Mouse (Mus musculus) 416B (cell line): ENCODE data around the gene St6galnac6.

Experiments
- DNase-seq: peaks from one replicate; pipeline ENCODE4 v3.0.0; 2011; ENCODE audit warnings: low read depth

The St6galnac6 gene

GRCm38 (mm10) chr2:32617601-32618000, 18.1 kb downstream of the St6galnac6 start:
- DNase-seq: peak; percentile 28

- DNase-seq: no peak
Observed at GRCm38 (mm10) chr2:32618051-32618450, 18.5 kb downstream of the St6galnac6 start.

- DNase-seq: peak; percentile 52
Observed at GRCm38 (mm10) chr2:32620682-32621516, 21.4 kb downstream of the St6galnac6 start.

GRCm38 (mm10) chr2:32621517-32621859, 22.0 kb downstream of the St6galnac6 start, which contains the start of gene Ak1:
Gene Ak1 (plus strand): TSS chr2:32621758.
- no peak for DNase-seq

DNA sequence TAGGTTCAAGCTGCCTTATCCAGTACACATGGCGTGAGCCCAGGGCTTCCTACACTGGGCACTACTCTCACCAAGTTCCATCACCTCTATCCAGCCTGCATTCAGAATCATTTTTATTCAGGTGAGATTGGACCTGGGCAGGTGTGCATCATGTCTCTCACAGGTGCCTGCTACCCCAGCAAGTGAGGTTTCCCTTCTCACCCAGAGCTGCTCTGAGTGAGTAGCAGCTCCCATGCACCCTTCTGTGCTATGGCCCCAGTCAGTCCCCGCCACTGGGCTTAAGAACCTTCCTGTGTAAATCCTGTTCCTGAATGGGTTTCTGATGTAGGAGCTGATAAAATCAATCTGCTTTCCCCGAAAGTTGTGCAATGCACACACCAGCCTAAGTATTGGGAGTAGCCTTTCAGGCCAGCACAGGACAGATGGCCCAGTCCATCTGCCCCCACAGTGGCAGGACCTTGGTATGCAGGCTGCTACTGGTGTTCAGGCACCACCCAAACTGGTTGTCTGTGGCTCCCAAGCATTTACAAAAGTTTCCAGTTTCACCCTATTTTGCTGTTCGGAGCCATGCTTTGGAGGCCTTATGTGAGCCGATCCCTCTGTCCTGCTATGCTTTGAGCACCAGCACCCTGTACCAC, 24.7 kb downstream of the St6galnac6 start:
- peak; percentile 49 for DNase-seq

DNA sequence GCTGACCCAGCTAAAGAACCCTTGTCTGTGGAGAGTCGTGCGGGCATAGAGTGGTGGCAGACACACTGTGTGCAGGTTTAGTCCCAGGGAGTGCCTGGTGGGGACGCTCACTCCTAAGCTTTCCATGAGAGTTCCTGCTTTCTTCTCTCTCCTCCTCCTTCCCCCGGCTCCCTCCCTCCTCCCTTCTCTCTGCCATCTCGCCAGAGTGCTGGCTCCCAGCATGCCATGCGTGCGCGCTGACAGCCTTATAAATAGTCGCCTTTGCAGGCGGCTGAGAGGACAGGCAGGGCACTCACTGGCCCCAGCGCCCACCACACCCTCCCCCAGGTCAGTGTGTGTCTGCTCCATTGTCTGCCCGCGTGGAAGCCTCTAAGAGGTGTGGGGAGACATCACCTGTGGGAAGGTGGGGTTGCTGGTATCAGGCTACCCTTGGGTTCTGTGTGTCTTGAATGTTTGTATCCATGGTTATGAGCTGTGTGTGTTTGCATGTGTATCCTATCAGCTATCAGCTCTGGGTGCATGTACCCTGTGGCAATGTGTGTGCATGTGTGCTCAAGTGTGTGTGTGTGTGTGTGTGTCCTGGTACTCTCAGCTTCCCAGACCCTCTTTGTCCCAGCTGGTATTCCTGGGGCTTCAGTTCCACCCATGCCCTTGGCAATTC, 25.8 kb downstream of the St6galnac6 start:
- DNase-seq: no peak

- DNase-seq: peak; percentile 54
Observed at GRCm38 (mm10) chr2:32625873-32626694, 26.6 kb downstream of the St6galnac6 start.

GRCm38 (mm10) chr2:32627266-32628043, 27.9 kb downstream of the St6galnac6 start:
- no peak for DNase-seq

DNA sequence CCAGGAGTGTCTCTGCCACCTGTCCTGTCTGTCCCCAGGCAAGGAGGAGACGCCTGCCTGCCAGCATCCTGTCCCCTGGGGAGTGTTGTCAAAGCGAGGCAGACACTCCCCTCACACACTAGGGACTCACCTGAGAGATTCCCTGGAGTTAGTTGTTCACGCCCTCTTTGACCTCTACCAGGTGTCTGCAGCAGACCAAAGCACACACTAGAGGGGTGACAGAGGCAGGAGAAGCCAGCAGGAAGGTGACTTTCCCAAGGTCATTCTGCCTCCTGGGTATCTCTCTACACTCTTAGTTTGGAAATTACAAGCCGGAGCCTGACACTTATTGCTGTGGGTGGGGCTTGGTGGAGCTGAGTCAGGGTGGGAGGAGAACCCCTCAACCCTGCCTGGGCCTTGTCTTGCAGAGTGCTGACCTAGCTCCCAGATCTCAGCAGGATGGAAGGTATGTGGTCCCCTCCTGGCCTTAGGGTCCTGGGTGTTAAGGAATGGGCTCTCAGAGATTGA, 28.6 kb downstream of the St6galnac6 start:
- peak; percentile 35 for DNase-seq

DNA sequence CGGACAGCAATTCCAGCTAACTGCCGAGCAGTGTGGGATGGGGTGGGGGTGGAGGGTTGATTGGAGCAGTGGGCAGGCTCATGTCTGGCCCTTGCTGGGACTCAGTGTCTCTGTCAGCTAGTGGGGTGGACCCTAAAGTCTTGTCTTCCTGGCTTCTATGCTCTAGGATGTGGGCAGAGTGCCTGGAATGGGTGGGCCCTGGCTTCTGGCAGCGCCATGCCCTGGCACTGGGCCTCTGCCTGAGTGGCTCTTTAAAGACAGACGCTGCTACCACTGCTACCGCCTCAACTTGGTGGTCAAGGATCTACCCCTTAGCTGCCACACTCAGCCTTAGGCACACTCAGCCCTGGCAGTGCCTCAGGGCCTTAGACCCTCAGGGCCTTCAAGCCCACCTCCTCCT, 29.2 kb downstream of the St6galnac6 start:
- peak; percentile 20 for DNase-seq

DNA sequence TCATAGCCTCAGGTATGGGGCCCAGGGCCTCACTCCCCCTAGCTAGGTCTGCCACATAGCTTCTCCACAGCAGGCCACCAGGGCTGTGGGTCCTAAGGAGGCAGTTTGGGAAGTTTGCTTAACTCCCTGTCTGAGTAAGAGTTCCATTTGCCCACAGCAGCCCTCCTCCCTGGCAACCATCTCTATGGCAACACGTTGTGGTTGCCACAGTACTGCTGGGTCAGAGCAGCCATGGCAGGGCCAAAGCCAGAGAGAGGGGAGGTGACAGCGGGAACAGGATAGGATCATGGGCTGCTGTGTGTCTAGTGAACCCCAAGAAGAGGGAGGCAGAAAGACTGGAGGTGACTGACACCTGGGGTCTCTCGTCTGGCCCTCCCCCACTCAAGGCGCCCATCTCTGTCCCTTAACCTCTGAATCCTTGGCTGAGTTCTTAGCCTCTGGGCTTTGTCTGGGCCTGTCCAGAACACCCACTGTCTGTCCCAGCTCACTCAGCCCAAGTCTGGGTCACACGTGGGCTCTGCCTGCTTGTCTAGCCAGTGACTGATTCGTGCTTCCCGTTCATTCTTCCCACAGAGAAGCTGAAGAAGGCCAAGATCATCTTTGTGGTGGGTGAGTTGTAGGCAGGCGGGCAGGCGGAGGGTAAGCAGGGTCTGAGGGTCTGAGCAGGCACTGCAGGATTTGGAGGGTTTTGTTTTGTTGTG, 29.9 kb downstream of the St6galnac6 start:
- peak; percentile 90 for DNase-seq

GRCm38 (mm10) chr2:32630036-32630435, 30.5 kb downstream of the St6galnac6 start:
- DNase-seq: no peak

GRCm38 (mm10) chr2:32631046-32631445, 31.5 kb downstream of the St6galnac6 start:
- DNase-seq: no peak

DNA sequence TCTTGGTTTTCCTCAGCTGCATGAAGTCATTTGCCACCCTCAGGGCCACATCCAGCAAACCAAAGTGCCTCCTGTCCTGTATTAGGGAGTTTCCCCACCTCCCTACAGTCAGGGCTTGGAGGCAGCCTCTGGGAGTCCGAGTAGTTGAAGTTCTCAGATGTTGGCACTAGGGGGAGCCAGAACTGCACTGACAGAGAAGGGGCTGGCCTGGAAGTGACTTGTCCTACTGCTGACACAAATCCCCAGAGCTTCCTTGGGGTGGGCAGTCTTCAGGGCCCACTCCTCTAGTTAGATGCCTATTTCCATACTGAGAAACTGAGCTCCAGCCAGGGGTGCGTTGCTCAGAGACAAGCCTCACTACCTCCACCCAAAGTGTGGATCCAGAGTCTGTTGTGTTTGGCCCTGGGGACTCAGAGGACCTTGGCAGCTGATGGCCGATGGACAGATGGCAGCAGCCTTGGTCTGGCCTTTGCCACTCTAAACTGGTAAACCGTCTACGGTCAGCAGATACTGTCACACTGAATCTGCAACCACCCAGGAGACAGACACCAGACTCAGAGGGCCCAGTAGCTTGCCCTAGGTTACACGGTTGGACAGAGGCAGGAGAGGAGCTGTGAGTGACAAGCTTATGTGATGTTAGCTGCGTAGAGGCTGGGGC, 32.4 kb downstream of the St6galnac6 start:
- peak; percentile 88 for DNase-seq

GRCm38 (mm10) chr2:32633660-32634059, 34.2 kb downstream of the St6galnac6 start:
- no peak for DNase-seq

GRCm38 (mm10) chr2:32634277-32635105, 35.0 kb downstream of the St6galnac6 start:
- no peak for DNase-seq

- DNase-seq: no peak
Observed at GRCm38 (mm10) chr2:32636617-32637016, 37.1 kb downstream of the St6galnac6 start.

DNA sequence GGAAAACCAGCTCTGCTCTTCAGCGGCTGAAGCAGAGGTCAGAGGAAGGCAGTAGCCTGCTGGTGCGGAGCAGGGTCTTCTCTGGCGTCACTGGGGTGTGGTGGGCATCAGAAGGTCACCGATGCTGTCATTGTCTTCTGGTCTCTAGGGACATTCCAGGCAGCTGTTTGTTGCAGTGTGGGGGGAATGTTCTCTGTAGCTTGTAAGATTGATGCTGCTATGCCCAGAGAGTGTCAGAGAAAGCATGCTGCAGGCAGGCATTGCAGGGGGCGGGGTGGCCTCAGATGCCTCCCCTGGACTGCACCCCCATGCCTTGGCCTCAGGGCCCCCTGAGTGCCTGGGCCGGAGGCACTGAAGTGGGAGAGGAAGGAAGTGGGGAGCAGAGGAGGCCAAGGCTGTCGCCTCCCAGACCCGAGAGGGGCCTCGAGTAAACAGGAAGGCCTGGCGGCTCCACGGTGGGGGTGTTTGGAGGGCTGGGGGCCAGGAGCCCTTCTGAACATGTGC, 38.3 kb downstream of the St6galnac6 start:
- DNase-seq: peak; percentile 92

GRCm38 (mm10) chr2:32639632-32640031, 40.1 kb downstream of the St6galnac6 start:
- DNase-seq: peak; percentile 59
